20 mouse cellular contexts compared by ENCODE assay signal in genomic region chr7:25649839-25650238, GRCm38 (mm10). TPM values are rescaled to one million over a fixed set of nuclear protein-coding genes. Genes with fewer than 3 reads are reported as not detected.
DNase-seq lines count a peak whose midpoint lies in the region; ATAC-seq and TF ChIP-seq lines count a peak whose summit lies in the region.
"Had no signal": no experiment of that assay in that cellular context is flagged by ENCODE, and none has a peak within 500 bp of the region (broad histone marks: within the 10 kb centered on the region; RNA-seq: fewer than 3 reads in every experiment).

No protein-coding gene starts in this region.

- H3K27ac ChIP-seq in liver, embryonic 12.5 days = no peak overlapping the region; the same call in 1 of the 2 replicates
- no peak overlapping the region for H3K27ac ChIP-seq in liver, embryonic 11.5 days (ENCODE audit: low read depth, low read length)
- H3K27ac ChIP-seq in MEL (ENCODE audit: control insufficient read depth, low read depth, low read length) = no peak overlapping the region
- peak overlapping the region; percentile 69 for H3K27ac ChIP-seq in liver, postnatal 0 days (ENCODE audit: low read depth)
- H3K27ac ChIP-seq in stomach, postnatal 0 days (replicated peaks) = no peak overlapping the region
- no peak overlapping the region for H3K27ac ChIP-seq in hindbrain, embryonic 13.5 days

- no peaks in the 10 kb centered on the region for H3K27me3 ChIP-seq in liver, embryonic 12.5 days (replicated peaks)
- H3K27me3 ChIP-seq in liver, embryonic 11.5 days (replicated peaks; ENCODE audit: control insufficient read depth, insufficient read depth, low read length) = no peaks in the 10 kb centered on the region
- H3K27me3 ChIP-seq in MEL (ENCODE audit: control insufficient read depth in 1 of 2, insufficient read depth in 2 of 2, low read length in 2 of 2) = no peaks in the 10 kb centered on the region
- no peaks in the 10 kb centered on the region for H3K27me3 ChIP-seq in liver, postnatal 0 days (ENCODE audit: insufficient read depth, low read length)
- H3K27me3 ChIP-seq in stomach, postnatal 0 days (ENCODE audit: control insufficient read depth, insufficient read depth, low read length) = no peaks in the 10 kb centered on the region
- H3K27me3 ChIP-seq in hindbrain, embryonic 13.5 days = no peaks in the 10 kb centered on the region

- ATAC-seq in liver, embryonic 12.5 days = 0 out of 2 replicates have a peak, but pooled peaks have one; percentile 9
- ATAC-seq in liver, embryonic 11.5 days (replicated peaks; ENCODE audit: low FRiP score) = no peak; the same call in 1 of the 2 replicates
- peak; percentile 57 for ATAC-seq in common myeloid progenitor, adult 5-6 weeks (replicated peaks; ENCODE audit: low read depth, poor library complexity, severe bottlenecking)
- ATAC-seq in liver, postnatal 0 days = 0 out of 2 replicates have a peak, but pooled peaks have one; percentile 9
- no peak for ATAC-seq in stomach, postnatal 0 days (ENCODE audit: low FRiP score, low TSS enrichment)
- no peak for ATAC-seq in hindbrain, embryonic 13.5 days (ENCODE audit: low FRiP score)
- ATAC-seq: forebrain, postnatal 0 days had no signal

- H3K9me3 ChIP-seq in liver, embryonic 12.5 days (replicated peaks) = no peaks in the 10 kb centered on the region
- no peaks in the 10 kb centered on the region for H3K9me3 ChIP-seq in liver, embryonic 11.5 days (ENCODE audit: control insufficient read depth, low read length)
- H3K9me3 ChIP-seq in MEL (replicated peaks; ENCODE audit: insufficient read depth, low read length) = no peaks in the 10 kb centered on the region
- no peaks in the 10 kb centered on the region for H3K9me3 ChIP-seq in liver, postnatal 0 days (ENCODE audit: low read length)
- H3K9me3 ChIP-seq in stomach, postnatal 0 days (ENCODE audit: control insufficient read depth, low read length) = no peaks in the 10 kb centered on the region
- H3K9me3 ChIP-seq in hindbrain, embryonic 13.5 days = no peaks in the 10 kb centered on the region

- H3K36me3 ChIP-seq in liver, embryonic 12.5 days = no peaks in the 10 kb centered on the region
- H3K36me3 ChIP-seq in liver, embryonic 11.5 days (ENCODE audit: control insufficient read depth, insufficient read depth, low read length) = peaks cover 2% of the 10 kb centered on the region; the same call in 1 of the 2 replicates
- H3K36me3 ChIP-seq in MEL (ENCODE audit: control insufficient read depth in 1 of 2, insufficient read depth in 2 of 2, low read length in 2 of 2) = no peaks in the 10 kb centered on the region
- peaks cover 5% of the 10 kb centered on the region; the same call in 1 of the 2 replicates for H3K36me3 ChIP-seq in liver, postnatal 0 days (replicated peaks; ENCODE audit: insufficient read depth, low read length)
- no peaks in the 10 kb centered on the region for H3K36me3 ChIP-seq in stomach, postnatal 0 days (ENCODE audit: control insufficient read depth, insufficient read depth, low read length)
- H3K36me3 ChIP-seq in hindbrain, embryonic 13.5 days = peaks cover 13% of the 10 kb centered on the region

- 25% methylated on average over 5 of the region's 5 CpGs for WGBS in liver, embryonic 12.5 days (ENCODE audit: insufficient replicate concordance)
- 46% methylated on average over 5 of the region's 5 CpGs for WGBS in liver, embryonic 11.5 days
- WGBS in liver, postnatal 0 days (ENCODE audit: insufficient replicate concordance) = 16% methylated on average over 5 of the region's 5 CpGs
- 64% methylated on average over 5 of the region's 5 CpGs for WGBS in stomach, postnatal 0 days
- WGBS in hindbrain, embryonic 13.5 days = 87% methylated on average over 5 of the region's 5 CpGs

- peak in 1 of 2 experiments; percentile 35; a peak in 1 of 4 replicates for TF ChIP-seq EP300 in MEL (IDR thresholded peaks at IDR 0.05; ENCODE audit: low read depth in 1 of 2, low read length in 2 of 2)
- no peak for TF ChIP-seq EP300 in liver, postnatal 0 days (IDR thresholded peaks at IDR 0.05; ENCODE audit: low read depth)
- TF ChIP-seq EP300 in stomach, postnatal 0 days (optimal IDR thresholded peaks at IDR 0.05) = no peak

- no peak overlapping the region for H3K4me2 ChIP-seq in liver, embryonic 12.5 days
- H3K4me2 ChIP-seq in liver, embryonic 11.5 days = no peak overlapping the region
- no peak overlapping the region for H3K4me2 ChIP-seq in liver, postnatal 0 days (ENCODE audit: low read depth, low read length)
- no peak overlapping the region for H3K4me2 ChIP-seq in stomach, postnatal 0 days (replicated peaks; ENCODE audit: low read depth)
- no peak overlapping the region for H3K4me2 ChIP-seq in hindbrain, embryonic 13.5 days

- H3K4me1 ChIP-seq in liver, embryonic 12.5 days = peaks cover 25% of the 10 kb centered on the region
- H3K4me1 ChIP-seq in liver, embryonic 11.5 days (replicated peaks; ENCODE audit: control insufficient read depth, insufficient read depth, low read length) = peaks cover 10% of the 10 kb centered on the region
- no peaks in the 10 kb centered on the region for H3K4me1 ChIP-seq in MEL (ENCODE audit: control insufficient read depth in 1 of 2, insufficient read depth in 2 of 2, low read length in 2 of 2)
- peaks cover 29% of the 10 kb centered on the region for H3K4me1 ChIP-seq in liver, postnatal 0 days (ENCODE audit: insufficient read depth)
- no peaks in the 10 kb centered on the region for H3K4me1 ChIP-seq in stomach, postnatal 0 days (replicated peaks; ENCODE audit: control insufficient read depth, insufficient read depth)
- no peaks in the 10 kb centered on the region for H3K4me1 ChIP-seq in hindbrain, embryonic 13.5 days (replicated peaks)

- DNase-seq in liver, embryonic 11.5 days (ENCODE audit: low spot score) = no peak
- DNase-seq in MEL (ENCODE audit: low read depth, low spot score) = peak; percentile 35
- DNase-seq in liver, postnatal 0 days = no peak
- DNase-seq in urinary bladder, adult 2 months (ENCODE audit: low spot score) = no peak
- no peak for DNase-seq in stomach, postnatal 0 days (ENCODE audit: low spot score)
- DNase-seq: adrenal gland, adult 8-10 months; B cell, adult 2 months; cerebellum, adult 11-12 months; cerebellum, postnatal 14 days; embryo, embryonic 11 days; forebrain, postnatal 0 days; heart, adult 11 months; kidney, adult 2 months; kidney, postnatal 25 days; midbrain, embryonic 14.5 days had no signal

- no peaks in the 10 kb centered on the region for H3K79me2 ChIP-seq in MEL (ENCODE audit: control insufficient read depth, insufficient read depth, low read length, poor library complexity)

- no peak for TF ChIP-seq POLR2A in MEL (IDR thresholded peaks at IDR 0.05; ENCODE audit: control insufficient read depth in 1 of 2, insufficient read depth in 1 of 2, low read depth in 1 of 2, low read length in 2 of 2, poor library complexity in 1 of 2)

- H3K4me3 ChIP-seq in liver, embryonic 12.5 days = no peak overlapping the region
- no peak overlapping the region for H3K4me3 ChIP-seq in liver, embryonic 11.5 days (ENCODE audit: low read depth, low read length)
- no peak overlapping the region for H3K4me3 ChIP-seq in MEL (ENCODE audit: control insufficient read depth in 1 of 2, insufficient read depth in 1 of 2, low read depth in 2 of 2, low read length in 2 of 2)
- no peak overlapping the region for H3K4me3 ChIP-seq in liver, postnatal 0 days (ENCODE audit: low read depth, low read length)
- no peak overlapping the region for H3K4me3 ChIP-seq in stomach, postnatal 0 days (ENCODE audit: low read depth, low read length)
- no peak overlapping the region for H3K4me3 ChIP-seq in hindbrain, embryonic 13.5 days
- H3K4me3 ChIP-seq: myocyte had no signal

- H3K9ac ChIP-seq in liver, embryonic 12.5 days = no peak overlapping the region
- H3K9ac ChIP-seq in liver, embryonic 11.5 days (ENCODE audit: low read depth, low read length) = no peak overlapping the region
- no peak overlapping the region for H3K9ac ChIP-seq in MEL (ENCODE audit: control insufficient read depth, low read depth, low read length, poor library complexity, severe bottlenecking)
- no peak overlapping the region for H3K9ac ChIP-seq in liver, postnatal 0 days (replicated peaks)
- H3K9ac ChIP-seq in stomach, postnatal 0 days (ENCODE audit: low read length) = no peak overlapping the region; the same call in 1 of the 2 replicates
- no peak overlapping the region for H3K9ac ChIP-seq in hindbrain, embryonic 13.5 days
- H3K9ac ChIP-seq: forebrain, postnatal 0 days had no signal

- TF ChIP-seq CTCF in MEL (IDR thresholded peaks at IDR 0.05 in 2 of 3, conservative IDR thresholded peaks at IDR 0.05 in 1 of 3; ENCODE audit: control insufficient read depth in 1 of 3, insufficient read depth in 1 of 3, low read depth in 2 of 3, low read length in 3 of 3, poor library complexity in 1 of 3, severe bottlenecking in 1 of 3) = no peak
- no peak for TF ChIP-seq CTCF in liver, postnatal 0 days (IDR thresholded peaks at IDR 0.05; ENCODE audit: low read depth)
- TF ChIP-seq CTCF in stomach, postnatal 0 days (IDR thresholded peaks at IDR 0.05; ENCODE audit: low read depth) = no peak

- no peak for TF ChIP-seq RAD21 in MEL (IDR thresholded peaks at IDR 0.05; ENCODE audit: low read depth, low read length)

RNA-seq across cellular contexts. Expression of gene Bckdha, which starts 8.9 kb away (rescaled TPM):
- polyA plus RNA-seq in liver, embryonic 12.5 days (2016; fragmentation: Nextera tagmentation; extraction: Ambion mirVana) = 21.0 and 21.7 TPM in 2 replicates
- 34.2 and 35.5 TPM in 2 replicates for polyA plus RNA-seq in liver, embryonic 11.5 days (2014; fragmentation: Nextera tagmentation; extraction: Ambion mirVana)
- 21.4 and 27.0 TPM in 2 replicates for total RNA-seq in MEL (2012; rRNA removed)
- 10 to 100 TPM in 1 of 2 experiments, not detected in 1; 33.1 TPM for polyA plus RNA-seq in MEL (2012; ENCODE audit: insufficient read depth in 1 of 2, insufficient read length in 2 of 2, low read depth in 1 of 2, low replicate concordance in 2 of 2, missing spikeins in 1 of 2)
- total RNA-seq in common myeloid progenitor, adult 5-6 weeks (2017) = 41.1 and 43.8 TPM in 2 replicates
- 106 and 123 TPM in 2 replicates for polyA plus RNA-seq in liver, postnatal 0 days (2015; fragmentation: Nextera tagmentation; extraction: Ambion mirVana)
- 90.1 and 102 TPM in 2 replicates for polyA plus RNA-seq in urinary bladder, adult 2 months (2012; rRNA removed)
- polyA plus RNA-seq in stomach, postnatal 0 days (2015; fragmentation: Nextera tagmentation; extraction: Ambion mirVana) = 63.8 and 70.3 TPM in 2 replicates
- 46.3 and 49.2 TPM in 2 replicates for polyA plus RNA-seq in hindbrain, embryonic 13.5 days (2015; fragmentation: Nextera tagmentation; extraction: Ambion mirVana)

RNA-seq across cellular contexts. Expression of gene Exosc5, which starts 9.1 kb away (rescaled TPM):
- polyA plus RNA-seq in liver, embryonic 12.5 days (2016; fragmentation: Nextera tagmentation; extraction: Ambion mirVana) = 80.4 and 82.2 TPM in 2 replicates
- polyA plus RNA-seq in liver, embryonic 11.5 days (2014; fragmentation: Nextera tagmentation; extraction: Ambion mirVana) = 125 and 139 TPM in 2 replicates
- 106 and 109 TPM in 2 replicates for total RNA-seq in MEL (2012; rRNA removed)
- 100 to 1,000 TPM in 1 of 2 experiments, not detected in 1; 134 TPM for polyA plus RNA-seq in MEL (2012; ENCODE audit: insufficient read depth in 1 of 2, insufficient read length in 2 of 2, low read depth in 1 of 2, low replicate concordance in 2 of 2, missing spikeins in 1 of 2)
- total RNA-seq in common myeloid progenitor, adult 5-6 weeks (2017) = 55.1 and 57.4 TPM in 2 replicates
- 44.5 and 49.2 TPM in 2 replicates for polyA plus RNA-seq in liver, postnatal 0 days (2015; fragmentation: Nextera tagmentation; extraction: Ambion mirVana)
- 50.4 and 64.6 TPM in 2 replicates for polyA plus RNA-seq in urinary bladder, adult 2 months (2012; rRNA removed)
- 63.8 and 65.1 TPM in 2 replicates for polyA plus RNA-seq in stomach, postnatal 0 days (2015; fragmentation: Nextera tagmentation; extraction: Ambion mirVana)
- polyA plus RNA-seq in hindbrain, embryonic 13.5 days (2015; fragmentation: Nextera tagmentation; extraction: Ambion mirVana) = 44.7 and 47.1 TPM in 2 replicates

RNA-seq across cellular contexts. Expression of gene B3gnt8, which starts 23.4 kb away (rescaled TPM):
- polyA plus RNA-seq in liver, embryonic 12.5 days (2016; fragmentation: Nextera tagmentation; extraction: Ambion mirVana) = 2.6 and 2.9 TPM in 2 replicates
- 2.3 and 3.1 TPM in 2 replicates for polyA plus RNA-seq in liver, embryonic 11.5 days (2014; fragmentation: Nextera tagmentation; extraction: Ambion mirVana)
- total RNA-seq in MEL (2012; rRNA removed) = 0.46 TPM in 2 replicates
- polyA plus RNA-seq in MEL (2012; ENCODE audit: insufficient read depth in 1 of 2, insufficient read length in 2 of 2, low read depth in 1 of 2, low replicate concordance in 2 of 2, missing spikeins in 1 of 2) = 1 to 10 TPM in 1 of 2 experiments, not detected in 1; 1.6 TPM
- total RNA-seq in common myeloid progenitor, adult 5-6 weeks (2017) = 3.4 and 4.2 TPM in 2 replicates
- 3.7 and 4.1 TPM in 2 replicates for polyA plus RNA-seq in liver, postnatal 0 days (2015; fragmentation: Nextera tagmentation; extraction: Ambion mirVana)
- 13.2 and 14.1 TPM in 2 replicates for polyA plus RNA-seq in urinary bladder, adult 2 months (2012; rRNA removed)
- 5.8 and 6.5 TPM in 2 replicates for polyA plus RNA-seq in stomach, postnatal 0 days (2015; fragmentation: Nextera tagmentation; extraction: Ambion mirVana)
- 1.0 and 1.2 TPM in 2 replicates for polyA plus RNA-seq in hindbrain, embryonic 13.5 days (2015; fragmentation: Nextera tagmentation; extraction: Ambion mirVana)

RNA-seq across cellular contexts. Expression of gene Tmem91, which starts 25.1 kb away (rescaled TPM):
- polyA plus RNA-seq in liver, embryonic 12.5 days (2016; fragmentation: Nextera tagmentation; extraction: Ambion mirVana) = 2.0 and 3.2 TPM in 2 replicates
- polyA plus RNA-seq in liver, embryonic 11.5 days (2014; fragmentation: Nextera tagmentation; extraction: Ambion mirVana) = 2.5 and 3.3 TPM in 2 replicates
- 0.59 and 0.89 TPM in 2 replicates for total RNA-seq in MEL (2012; rRNA removed)
- 1 to 10 TPM in 1 of 2 experiments, not detected in 1; 3.3 TPM for polyA plus RNA-seq in MEL (2012; ENCODE audit: insufficient read depth in 1 of 2, insufficient read length in 2 of 2, low read depth in 1 of 2, low replicate concordance in 2 of 2, missing spikeins in 1 of 2)
- 0.46 and 0.87 TPM in 2 replicates for total RNA-seq in common myeloid progenitor, adult 5-6 weeks (2017)
- 0.58 and 0.76 TPM in 2 replicates for polyA plus RNA-seq in liver, postnatal 0 days (2015; fragmentation: Nextera tagmentation; extraction: Ambion mirVana)
- 1.1 and 1.3 TPM in 2 replicates for polyA plus RNA-seq in urinary bladder, adult 2 months (2012; rRNA removed)
- polyA plus RNA-seq in stomach, postnatal 0 days (2015; fragmentation: Nextera tagmentation; extraction: Ambion mirVana) = 0.78 and 0.92 TPM in 2 replicates
- polyA plus RNA-seq in hindbrain, embryonic 13.5 days (2015; fragmentation: Nextera tagmentation; extraction: Ambion mirVana) = 15.6 and 16.3 TPM in 2 replicates
- total RNA-seq: hematopoietic stem cell, adult 5-6 weeks had no signal

RNA-seq across cellular contexts. Expression of gene Dmac2, which starts 30.6 kb away (rescaled TPM):
- 12.4 and 15.9 TPM in 2 replicates for polyA plus RNA-seq in liver, embryonic 12.5 days (2016; fragmentation: Nextera tagmentation; extraction: Ambion mirVana)
- polyA plus RNA-seq in liver, embryonic 11.5 days (2014; fragmentation: Nextera tagmentation; extraction: Ambion mirVana) = 23.3 and 24.8 TPM in 2 replicates
- total RNA-seq in MEL (2012; rRNA removed) = 12.4 and 14.8 TPM in 2 replicates
- 10 to 100 TPM in 1 of 2 experiments, not detected in 1; 32.8 TPM for polyA plus RNA-seq in MEL (2012; ENCODE audit: insufficient read depth in 1 of 2, insufficient read length in 2 of 2, low read depth in 1 of 2, low replicate concordance in 2 of 2, missing spikeins in 1 of 2)
- total RNA-seq in common myeloid progenitor, adult 5-6 weeks (2017) = 37.2 and 42.5 TPM in 2 replicates
- polyA plus RNA-seq in liver, postnatal 0 days (2015; fragmentation: Nextera tagmentation; extraction: Ambion mirVana) = 12.2 and 13.7 TPM in 2 replicates
- 38.9 and 44.1 TPM in 2 replicates for polyA plus RNA-seq in urinary bladder, adult 2 months (2012; rRNA removed)
- polyA plus RNA-seq in stomach, postnatal 0 days (2015; fragmentation: Nextera tagmentation; extraction: Ambion mirVana) = 25.4 and 29.2 TPM in 2 replicates
- polyA plus RNA-seq in hindbrain, embryonic 13.5 days (2015; fragmentation: Nextera tagmentation; extraction: Ambion mirVana) = 35.8 and 42.6 TPM in 2 replicates

Comparison
In these comparisons a context has a peak if more than half of its experiments do, and no peak if none do; other contexts are left out.
1. ATAC-seq: peak in liver, embryonic 12.5 days (single experiment), common myeloid progenitor, adult 5-6 weeks (single experiment) and liver, postnatal 0 days (single experiment); none in liver, embryonic 11.5 days (single experiment), stomach, postnatal 0 days (single experiment) and hindbrain, embryonic 13.5 days (single experiment).